Mouse (Mus musculus) limb, embryonic 10.5 days (tissue): ENCODE measurements around the gene Zfhx3. TPM values are rescaled to one million over a fixed set of nuclear protein-coding genes. Genes with fewer than 3 reads are reported as not detected.

Experiments used
- DNase-seq: peaks from one replicate; pipeline ENCODE4 v3.0.0-alpha.2; 2017; ENCODE audit warnings: low spot score
- H3K27ac ChIP-seq: fragments of 300-500 bp; sonication (generic); 2 replicates; pipeline ENCODE4 v1.5.1; 2016; ENCODE audit warnings: mild to moderate bottlenecking
- H3K27me3 ChIP-seq: fragments of 300-500 bp; sonication (generic); 2 replicates; pipeline ENCODE4 v1.6.1; 2016; ENCODE audit warnings: low read depth, mild to moderate bottlenecking; ENCODE audit not compliant: poor library complexity, severe bottlenecking
- H3K36me3 ChIP-seq: fragments of 300-500 bp; sonication (generic); 2 replicates; pipeline ENCODE4 v1.6.1; 2016; ENCODE audit warnings: mild to moderate bottlenecking, moderate library complexity
- H3K4me1 ChIP-seq: fragments of 300-500 bp; sonication (generic); 2 replicates; pipeline ENCODE4 v1.6.1; 2016
- H3K4me3 ChIP-seq: fragments of 300-500 bp; sonication (generic); 2 replicates; pipeline ENCODE4 v1.5.1; 2016; ENCODE audit warnings: mild to moderate bottlenecking, moderate library complexity
- H3K9me3 ChIP-seq: fragments of 300-500 bp; sonication (generic); replicated peaks from 2 replicates; pipeline ENCODE4 v1.6.1; 2016; ENCODE audit warnings: mild to moderate bottlenecking
- WGBS: fragments of 180-500 bp; shearing (Covaris S2); methylation state at CpG from one replicate; pipeline ENCODE4 v1.1.7; 2016; 5-methylcytosine and 5-hydroxymethylcytosine counted together
- polyA plus RNA-seq: library from polyadenylated mRNA; unstranded; fragments of >200 nt; fragmentation: Nextera tagmentation; extraction: Ambion mirVana; gene quantifications from 2 replicates; pipeline ENCODE4 v1.2.1, GENCODE M21; 2016

Gene Zfhx3
- polyA plus RNA-seq, 1 experiment from 2014 or later = 28.1 TPM

- no peak overlapping the region for H3K27ac ChIP-seq
- WGBS = 90% methylated on average over 8 of the region's 8 CpGs
Measured at GRCm38 (mm10) chr8:108424337-108424736, 481.9 kb downstream of the Zfhx3 start.

DNA sequence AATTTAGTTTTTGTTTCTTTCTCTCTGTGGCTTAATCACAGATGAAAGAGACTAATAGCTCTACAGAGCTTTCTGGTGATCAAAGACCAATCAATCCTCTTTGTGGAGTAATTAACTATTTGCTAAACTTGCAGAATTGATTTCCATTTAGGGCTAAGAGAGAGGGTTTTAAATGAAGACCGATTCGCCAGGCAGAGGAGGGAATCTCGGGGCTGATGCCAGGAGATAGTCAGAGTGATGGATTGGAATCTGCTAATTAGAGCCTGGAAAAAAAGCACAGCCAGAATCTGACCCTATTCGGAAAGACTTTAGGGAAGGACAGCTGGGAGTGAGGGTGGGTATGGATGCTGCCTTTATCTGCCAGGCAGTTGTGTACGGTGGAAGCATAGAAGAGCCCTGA, 490.9 kb downstream of the Zfhx3 start:
- no peaks in the 10 kb centered on the region for H3K36me3 ChIP-seq
- no peak overlapping the region for H3K4me3 ChIP-seq

More at GRCm38 (mm10) chr8:108424337-108424736, 481.9 kb downstream of the Zfhx3 start:
- Histone ChIP-seq H3K27me3 (no peaks in the 10 kb centered on the region), H3K4me3 (no peak overlapping the region), H3K36me3 (no peaks in the 10 kb centered on the region), H3K9me3 (no peaks in the 10 kb centered on the region), H3K4me1 (peaks cover 9% of the 10 kb centered on the region)
- DNase-seq = no peak

GRCm38 (mm10) chr8:108434510-108434909, 492.1 kb downstream of the Zfhx3 start:
- DNase-seq = no peak
- no peaks in the 10 kb centered on the region for H3K36me3 ChIP-seq
- peaks cover 6% of the 10 kb centered on the region; the same call in 1 of the 2 replicates for H3K27me3 ChIP-seq
- WGBS = 77% methylated on average over 4 of the region's 4 CpGs
- H3K4me1 ChIP-seq = peaks cover 13% of the 10 kb centered on the region
- no peak overlapping the region for H3K4me3 ChIP-seq
- no peak overlapping the region for H3K27ac ChIP-seq
- H3K9me3 ChIP-seq = no peaks in the 10 kb centered on the region

More for the DNA sequence above, 490.9 kb downstream of the Zfhx3 start:
- peaks cover 13% of the 10 kb centered on the region for H3K4me1 ChIP-seq
- peaks cover 6% of the 10 kb centered on the region; the same call in 1 of the 2 replicates for H3K27me3 ChIP-seq
- 28% methylated on average over 5 of the region's 5 CpGs for WGBS
- H3K27ac ChIP-seq = no peak overlapping the region
- no peaks in the 10 kb centered on the region for H3K9me3 ChIP-seq
- DNase-seq = no peak

DNA sequence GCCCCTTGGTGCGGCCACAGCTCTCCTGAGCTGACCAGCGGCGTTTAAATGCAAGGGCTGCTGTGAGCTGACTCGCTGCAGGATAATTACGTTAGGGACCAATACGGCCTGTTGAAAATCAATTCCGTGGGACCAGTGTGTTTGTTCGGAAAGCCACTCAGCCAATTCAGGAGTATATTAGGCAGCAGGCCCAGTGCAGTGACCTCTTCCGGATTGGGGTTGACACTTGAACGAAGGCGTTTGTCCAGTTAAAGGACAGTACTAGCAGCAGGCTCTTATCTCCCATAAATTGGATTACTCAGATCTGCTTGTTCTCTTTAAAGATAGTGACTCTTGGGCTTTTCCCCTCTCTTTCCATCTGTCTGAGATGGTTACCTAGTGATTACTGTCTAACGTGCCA, 493.9 kb downstream of the Zfhx3 start:
- H3K4me3 ChIP-seq = no peak overlapping the region
- WGBS = 72% methylated on average over 12 of the region's 12 CpGs
- no peak for DNase-seq

DNA sequence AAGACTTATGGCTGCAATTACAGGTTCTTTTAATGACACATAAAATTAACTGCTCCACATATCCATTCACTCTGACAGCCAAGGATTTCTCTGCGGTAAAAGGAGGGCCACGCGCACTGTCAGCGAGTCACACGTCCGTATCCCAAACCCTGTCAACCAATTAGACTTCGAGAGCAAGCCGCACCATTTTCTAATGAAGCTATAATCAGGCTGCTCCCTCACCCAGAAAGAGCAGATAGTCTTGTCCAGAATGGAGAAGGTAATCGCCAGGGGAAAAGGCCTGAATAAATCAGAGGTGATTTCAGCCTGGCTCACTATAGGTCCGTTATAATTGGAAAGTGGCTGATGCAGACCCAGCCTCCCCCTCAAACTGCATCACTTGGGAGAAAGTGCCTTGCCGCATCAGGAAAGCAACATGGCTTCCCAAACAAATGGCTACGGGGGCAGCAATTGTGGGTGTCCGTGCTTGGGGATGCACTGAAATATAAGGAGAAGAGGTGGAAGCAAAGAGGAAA, 494.9 kb downstream of the Zfhx3 start:
- Histone ChIP-seq H3K9me3 (no peaks in the 10 kb centered on the region), H3K4me3 (no peak overlapping the region), H3K27me3 (peaks cover 6% of the 10 kb centered on the region; the same call in 1 of the 2 replicates), H3K27ac (no peak overlapping the region), H3K4me1 (peaks cover 13% of the 10 kb centered on the region), H3K36me3 (no peaks in the 10 kb centered on the region)
- WGBS = 81% methylated on average over 13 of the region's 13 CpGs
- no peak for DNase-seq

More for the DNA sequence above, 493.9 kb downstream of the Zfhx3 start:
- no peaks in the 10 kb centered on the region for H3K36me3 ChIP-seq
- no peak overlapping the region for H3K27ac ChIP-seq
- H3K9me3 ChIP-seq = no peaks in the 10 kb centered on the region
- peaks cover 13% of the 10 kb centered on the region for H3K4me1 ChIP-seq
- peaks cover 6% of the 10 kb centered on the region; the same call in 1 of the 2 replicates for H3K27me3 ChIP-seq

- no peaks in the 10 kb centered on the region for H3K9me3 ChIP-seq
- H3K36me3 ChIP-seq = no peaks in the 10 kb centered on the region
- H3K27ac ChIP-seq = no peak overlapping the region
- 73% methylated on average over 3 of the region's 3 CpGs for WGBS
- peaks cover 13% of the 10 kb centered on the region for H3K4me1 ChIP-seq
- no peak for DNase-seq
- H3K4me3 ChIP-seq = no peak overlapping the region
- no peaks in the 10 kb centered on the region for H3K27me3 ChIP-seq
Measured at GRCm38 (mm10) chr8:108440476-108440875, 498.0 kb downstream of the Zfhx3 start.

DNA sequence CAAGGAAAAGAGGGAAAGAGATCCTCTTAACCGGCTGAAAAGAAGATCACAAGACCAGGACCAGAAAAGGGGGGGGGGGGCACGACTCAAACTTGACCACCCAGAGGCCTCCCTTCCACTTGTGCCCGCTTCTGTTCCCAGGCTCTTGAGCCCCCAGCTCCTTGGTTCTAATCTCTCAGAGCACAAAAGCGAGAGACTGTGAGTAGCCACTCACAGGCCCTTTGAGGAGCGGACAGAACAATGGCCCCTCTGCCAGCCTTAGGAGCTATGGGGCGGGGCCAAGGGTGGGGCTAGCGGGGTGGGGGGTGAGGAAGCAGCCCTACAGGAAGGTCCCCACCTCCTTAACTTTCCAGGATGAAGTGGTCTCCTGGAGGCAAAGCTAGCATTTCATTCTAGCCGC, 508.4 kb downstream of the Zfhx3 start:
- Histone ChIP-seq H3K4me3 (no peak overlapping the region), H3K36me3 (no peaks in the 10 kb centered on the region), H3K4me1 (peaks cover 7% of the 10 kb centered on the region; the same call in 1 of the 2 replicates), H3K27me3 (no peaks in the 10 kb centered on the region), H3K27ac (peak overlapping the region; percentile 67; the same call in 1 of the 2 replicates), H3K9me3 (no peaks in the 10 kb centered on the region)
- no peak for DNase-seq
- WGBS = 37% methylated on average over 8 of the region's 8 CpGs

GRCm38 (mm10) chr8:108454561-108455311, 512.3 kb downstream of the Zfhx3 start:
- Histone ChIP-seq H3K27me3 (no peaks in the 10 kb centered on the region), H3K9me3 (no peaks in the 10 kb centered on the region; the same call in 1 of the 2 replicates), H3K27ac (no peak overlapping the region), H3K4me3 (no peak overlapping the region), H3K36me3 (no peaks in the 10 kb centered on the region), H3K4me1 (peaks cover 7% of the 10 kb centered on the region; the same call in 1 of the 2 replicates)
- no peak for DNase-seq
- 81% methylated on average over 18 of the region's 18 CpGs for WGBS

DNA sequence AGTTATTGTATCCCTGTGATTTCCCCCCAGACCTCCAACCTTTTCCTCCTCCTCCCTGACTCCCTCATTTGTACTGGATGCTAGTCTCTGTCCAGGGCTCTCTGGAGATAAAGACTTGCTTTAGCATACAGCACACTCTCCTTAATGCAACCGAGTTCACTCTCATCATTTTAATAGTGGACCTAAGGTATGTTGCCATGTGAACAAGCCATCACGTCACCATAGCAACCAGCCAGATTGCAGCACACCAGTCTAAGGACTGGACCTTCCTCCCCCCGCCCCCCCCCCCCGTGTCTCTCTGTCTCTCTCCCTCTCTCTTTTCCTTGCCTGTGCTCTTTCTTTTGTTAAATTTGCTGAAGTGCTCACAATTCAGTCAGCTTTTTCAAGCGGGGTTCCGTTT, 524.2 kb downstream of the Zfhx3 start:
- H3K36me3 ChIP-seq = no peaks in the 10 kb centered on the region
- peaks cover 21% of the 10 kb centered on the region for H3K4me1 ChIP-seq
- H3K27ac ChIP-seq = no peak overlapping the region
- DNase-seq = no peak
- H3K4me3 ChIP-seq = no peak overlapping the region
- WGBS = 92% methylated on average over 6 of the region's 6 CpGs
- H3K9me3 ChIP-seq = no peaks in the 10 kb centered on the region
- no peaks in the 10 kb centered on the region for H3K27me3 ChIP-seq

DNA sequence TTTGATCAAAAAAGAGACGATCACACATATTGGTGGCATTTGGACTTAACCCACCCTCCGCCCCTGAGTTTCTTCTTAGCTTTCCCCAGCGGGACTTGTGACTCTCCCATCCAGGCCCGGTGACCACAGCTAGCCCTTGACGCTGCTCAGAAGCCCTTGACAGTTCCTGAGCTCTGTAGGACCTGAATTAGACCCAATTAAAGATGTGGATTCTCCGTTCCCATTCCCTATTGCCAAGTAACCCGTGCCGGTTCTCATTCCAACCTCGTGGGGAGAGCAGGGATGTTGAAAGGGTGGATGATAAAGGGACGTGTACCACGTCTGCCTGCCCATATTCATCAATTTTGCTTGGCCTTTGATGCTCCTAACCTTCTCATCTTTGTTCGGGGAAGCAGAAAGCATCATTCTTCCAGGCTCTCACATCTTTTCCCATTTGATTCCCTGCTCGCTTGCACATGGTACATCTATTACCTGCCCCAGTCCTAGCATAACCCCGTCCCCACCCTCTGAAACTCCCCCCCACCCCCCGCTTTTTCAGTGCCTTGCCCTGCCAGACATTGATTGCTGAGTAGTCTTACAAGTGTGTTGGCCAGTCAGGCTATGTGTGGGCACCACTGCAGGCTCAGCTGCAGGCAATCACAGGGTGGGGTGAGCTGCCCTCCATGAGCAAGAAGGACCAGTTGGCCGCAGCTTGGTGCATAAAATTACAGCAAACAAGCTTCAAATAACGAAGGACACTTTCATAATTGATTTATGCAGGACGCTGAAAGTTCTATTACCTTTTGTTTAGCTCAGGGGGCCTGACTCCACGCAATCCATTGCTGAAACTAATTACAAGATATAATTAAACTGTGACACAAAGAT, 525.0 kb downstream of the Zfhx3 start:
- Histone ChIP-seq H3K4me3 (no peak overlapping the region), H3K4me1 (peaks cover 21% of the 10 kb centered on the region), H3K27me3 (no peaks in the 10 kb centered on the region), H3K27ac (no peak overlapping the region), H3K9me3 (no peaks in the 10 kb centered on the region), H3K36me3 (no peaks in the 10 kb centered on the region)
- WGBS = 73% methylated on average over 19 of the region's 19 CpGs
- DNase-seq = no peak

GRCm38 (mm10) chr8:108470269-108470668, 527.8 kb downstream of the Zfhx3 start:
- H3K4me3 ChIP-seq = no peak overlapping the region
- no peaks in the 10 kb centered on the region for H3K27me3 ChIP-seq
- H3K9me3 ChIP-seq = no peaks in the 10 kb centered on the region
- 90% methylated on average over 3 of the region's 3 CpGs for WGBS
- peaks cover 21% of the 10 kb centered on the region for H3K4me1 ChIP-seq
- no peaks in the 10 kb centered on the region for H3K36me3 ChIP-seq
- DNase-seq = no peak
- no peak overlapping the region for H3K27ac ChIP-seq

GRCm38 (mm10) chr8:108474556-108474955, 532.1 kb downstream of the Zfhx3 start:
- Histone ChIP-seq H3K27me3 (no peaks in the 10 kb centered on the region), H3K4me3 (no peak overlapping the region), H3K4me1 (peaks cover 2% of the 10 kb centered on the region; the same call in 1 of the 2 replicates), H3K36me3 (no peaks in the 10 kb centered on the region), H3K9me3 (no peaks in the 10 kb centered on the region), H3K27ac (no peak overlapping the region)
- DNase-seq = no peak
- 93% methylated on average over 10 of the region's 10 CpGs for whole genome bisulfite sequencing

- Histone ChIP-seq H3K36me3 (no peaks in the 10 kb centered on the region), H3K27ac (no peak overlapping the region), H3K27me3 (no peaks in the 10 kb centered on the region), H3K4me1 (peaks cover 18% of the 10 kb centered on the region), H3K9me3 (no peaks in the 10 kb centered on the region), H3K4me3 (no peak overlapping the region)
- WGBS = 83% methylated on average over 8 of the region's 8 CpGs
- no peak for DNase-seq
Measured at GRCm38 (mm10) chr8:108478131-108478530, 535.7 kb downstream of the Zfhx3 start.
